Mouse (Mus musculus): ENCODE measurements around the gene Prrc2c.
A peak's percentile ranks its signal among the peaks of the same experiment; 100 is the strongest.
"Not testable (repeated sequence)": the region's sequence is repeated elsewhere in the genome, so short reads cannot be mapped to it uniquely, and the experiment has no call there.

Prrc2c gene

GRCm38 (mm10) chr1:162665486-162666174 is 74.7 kb downstream of the Prrc2c start:
- peak; percentile 10 for DNase-seq

- DNase-seq = peak; percentile 81
These were observed 75.4 kb downstream of the Prrc2c start for GRCm38 (mm10) chr1:162664826-162665475.

GRCm38 (mm10) chr1:162660276-162660860 is 80.0 kb downstream of the Prrc2c start:
- DNase-seq = no peak

- DNase-seq = no peak
These were observed 82.2 kb downstream of the Prrc2c start, which contains the start of gene Myocos for GRCm38 (mm10) chr1:162658119-162658518. Myocos (minus strand) TSS chr1:162658219.

- DNase-seq = no peak
These were observed 91.9 kb downstream of the Prrc2c start for GRCm38 (mm10) chr1:162648416-162648815.

GRCm38 (mm10) chr1:162646083-162646686 is 94.2 kb downstream of the Prrc2c start:
- peak; percentile 45 for DNase-seq

GRCm38 (mm10) chr1:162643752-162644151 is 96.6 kb downstream of the Prrc2c start:
- DNase-seq = no peak

GRCm38 (mm10) chr1:162642591-162642990 is 97.8 kb downstream of the Prrc2c start:
- no peak for DNase-seq

- DNase-seq = no peak
These were observed 100.5 kb downstream of the Prrc2c start for GRCm38 (mm10) chr1:162639861-162640260.

GRCm38 (mm10) chr1:162639051-162639750 is 101.2 kb downstream of the Prrc2c start, which contains the start of gene Myoc:
Myoc (plus strand) TSS chr1:162639155.
- DNase-seq = no peak

- no peak for DNase-seq
These were observed 101.8 kb downstream of the Prrc2c start for GRCm38 (mm10) chr1:162638535-162638934.

GRCm38 (mm10) chr1:162636516-162636915 is 103.8 kb downstream of the Prrc2c start:
- no peak for DNase-seq

- not testable (repeated sequence) for DNase-seq
These were observed 104.9 kb downstream of the Prrc2c start for GRCm38 (mm10) chr1:162635291-162635931.

GRCm38 (mm10) chr1:162628326-162628725 is 112.0 kb downstream of the Prrc2c start:
- not testable (repeated sequence) for DNase-seq

GRCm38 (mm10) chr1:162627821-162628220 is 112.5 kb downstream of the Prrc2c start:
- not testable (repeated sequence) for DNase-seq

GRCm38 (mm10) chr1:162625229-162625628 is 115.1 kb downstream of the Prrc2c start:
- DNase-seq = peak; percentile 42

- no peak for DNase-seq
These were observed 116.5 kb downstream of the Prrc2c start for GRCm38 (mm10) chr1:162623895-162624294.
